Mouse (Mus musculus): Measurements from ENCODE around the gene Tex47. TPM values are rescaled to one million over a fixed set of nuclear protein-coding genes. Genes with fewer than 3 reads are reported as not detected.

The Tex47 gene
- polyA plus RNA-seq (2012; rRNA removed), result not detected in 2 replicates

GRCm38 (mm10) chr5:7303819-7304218 is at the start of gene Tex47:
Gene Tex47, plus strand, starts transcription at chr5:7304119.

GRCm38 (mm10) chr5:7344145-7345010 is 40.5 kb downstream of the Tex47 start, which contains the start of gene Zfp804b:
Gene Zfp804b, minus strand, starts transcription at chr5:7344756.

Other genes starting within 250 kb of the Tex47 start
- 0.09 and 0.16 TPM in 2 replicates for gene Zfp804b, start 40.6 kb downstream of the Tex47 start, polyA plus RNA-seq (2012; rRNA removed)